ENCODE assay signal across 16 mouse cellular contexts in genomic region chr19:47360017-47360416, GRCm38 (mm10).
A peak's percentile ranks its signal among the peaks of the same experiment; 100 is the strongest.
DNase-seq lines count a peak whose midpoint lies in the region; ATAC-seq and TF ChIP-seq lines count a peak whose summit lies in the region.
"Had no signal": no experiment of that assay in that cellular context is flagged by ENCODE, and none has a peak within 500 bp of the region (broad histone marks: within the 10 kb centered on the region; RNA-seq: fewer than 3 reads in every experiment).

No protein-coding gene starts in this region.

- 92% methylated on average over 16 of the region's 16 CpGs for WGBS in intestine, embryonic 16.5 days
- WGBS in intestine, embryonic 15.5 days, result 87% methylated on average over 16 of the region's 16 CpGs
- 91% methylated on average over 16 of the region's 16 CpGs for WGBS in limb, embryonic 12.5 days

- H3K36me3 ChIP-seq in intestine, embryonic 16.5 days (ENCODE audit: control insufficient read depth, insufficient read depth, low read length), result no peaks in the 10 kb centered on the region
- H3K36me3 ChIP-seq in intestine, embryonic 15.5 days, result no peaks in the 10 kb centered on the region
- peaks cover 38% of the 10 kb centered on the region for H3K36me3 ChIP-seq in E14TG2a.4 (ENCODE audit: insufficient read depth, low read length)
- peaks cover 18% of the 10 kb centered on the region; the same call in 1 of the 2 replicates for H3K36me3 ChIP-seq in limb, embryonic 12.5 days

- H3K27me3 ChIP-seq in intestine, embryonic 16.5 days (replicated peaks; ENCODE audit: control insufficient read depth, insufficient read depth, low read length), result no peaks in the 10 kb centered on the region
- H3K27me3 ChIP-seq in intestine, embryonic 15.5 days (replicated peaks), result no peaks in the 10 kb centered on the region
- no peaks in the 10 kb centered on the region for H3K27me3 ChIP-seq in E14TG2a.4 (ENCODE audit: insufficient read depth, low read length)
- H3K27me3 ChIP-seq in limb, embryonic 12.5 days, result no peaks in the 10 kb centered on the region

- no peaks in the 10 kb centered on the region for H3K9me3 ChIP-seq in intestine, embryonic 16.5 days (ENCODE audit: control insufficient read depth, low read length)
- H3K9me3 ChIP-seq in intestine, embryonic 15.5 days, result no peaks in the 10 kb centered on the region
- peaks cover 2% of the 10 kb centered on the region; the same call in 1 of the 2 replicates for H3K9me3 ChIP-seq in E14TG2a.4 (ENCODE audit: low read length)
- H3K9me3 ChIP-seq in limb, embryonic 12.5 days, result no peaks in the 10 kb centered on the region

- ATAC-seq in intestine, embryonic 16.5 days, result no peak
- ATAC-seq in intestine, embryonic 15.5 days, result no peak
- no peak for ATAC-seq in limb, embryonic 12.5 days (ENCODE audit: insufficient number of reproducible peaks, insufficient read depth, low FRiP score, low TSS enrichment, low read depth)

- DNase-seq in A20 (ENCODE audit: low read depth, low spot score) (peak; percentile 60), adipocyte (ENCODE audit: low spot score) (no peak)
- DNase-seq in right cerebral cortex, adult 2 months (ENCODE audit: low spot score in 2 of 2), result no peak
- DNase-seq: adrenal gland, postnatal 10 days; cerebellum, postnatal 14 days; heart, adult 2 months; kidney, postnatal 4 days; lung, adult 2 months; right cerebral cortex, postnatal 4 days; thymus, postnatal 4 days had no signal

- no peak overlapping the region for H3K27ac ChIP-seq in intestine, embryonic 16.5 days (ENCODE audit: low read length)
- H3K27ac ChIP-seq in intestine, embryonic 15.5 days, result no peak overlapping the region
- H3K27ac ChIP-seq in limb, embryonic 12.5 days, result 0 out of 2 replicates have a peak overlapping the region, but pooled peaks have one; percentile 41
- H3K27ac ChIP-seq: heart, adult 2 months; hindbrain, embryonic 14.5 days; left cerebral cortex, adult 2 months had no signal

- H3K9ac ChIP-seq in intestine, embryonic 16.5 days (ENCODE audit: low read depth, low read length), result peak overlapping the region; percentile 34; the same call in 1 of the 2 replicates
- no peak overlapping the region for H3K9ac ChIP-seq in intestine, embryonic 15.5 days
- no peak overlapping the region for H3K9ac ChIP-seq in limb, embryonic 12.5 days (replicated peaks)
- H3K9ac ChIP-seq: hindbrain, embryonic 14.5 days had no signal

- H3K4me3 ChIP-seq in intestine, embryonic 16.5 days (ENCODE audit: low read length), result no peak overlapping the region
- H3K4me3 ChIP-seq in intestine, embryonic 15.5 days (replicated peaks), result no peak overlapping the region
- peak overlapping the region; percentile 84 for H3K4me3 ChIP-seq in E14TG2a.4 (replicated peaks; ENCODE audit: low read length)
- H3K4me3 ChIP-seq in limb, embryonic 12.5 days (replicated peaks), result no peak overlapping the region
- H3K4me3 ChIP-seq: heart, adult 2 months; left cerebral cortex, adult 2 months had no signal

- no peaks in the 10 kb centered on the region for H3K4me1 ChIP-seq in intestine, embryonic 16.5 days (ENCODE audit: control insufficient read depth, insufficient read depth, low read length)
- H3K4me1 ChIP-seq in intestine, embryonic 15.5 days (replicated peaks), result peaks cover 15% of the 10 kb centered on the region
- H3K4me1 ChIP-seq in E14TG2a.4 (replicated peaks; ENCODE audit: low read depth, low read length), result peaks cover 43% of the 10 kb centered on the region
- H3K4me1 ChIP-seq in limb, embryonic 12.5 days (replicated peaks), result peaks cover 7% of the 10 kb centered on the region; the same call in 1 of the 2 replicates

- H3K4me2 ChIP-seq in intestine, embryonic 16.5 days (ENCODE audit: low read depth, low read length), result 0 out of 2 replicates have a peak overlapping the region, but pooled peaks have one; percentile 17
- no peak overlapping the region for H3K4me2 ChIP-seq in intestine, embryonic 15.5 days (replicated peaks)
- H3K4me2 ChIP-seq in limb, embryonic 12.5 days, result peak overlapping the region; percentile 42; the same call in 1 of the 2 replicates
- H3K4me2 ChIP-seq: hindbrain, embryonic 14.5 days had no signal

- no peak for TF ChIP-seq CTCF in E14TG2a.4 (conservative IDR thresholded peaks at IDR 0.05; ENCODE audit: low read length)
